Mouse (Mus musculus) cerebellum, adult 2 months (tissue): Measurements from ENCODE around the gene Hic1.

ENCODE experiments used
- CTCF ChIP-seq: fragments of 200-500 bp; IDR thresholded peaks from 2 replicates; pipeline ENCODE4 v1.5.1; 2011; ENCODE audit warnings: low read depth, mild to moderate bottlenecking, control low read depth, low read length, moderate library complexity, borderline replicate concordance; ENCODE audit not compliant: insufficient read depth
- POLR2A ChIP-seq: fragments of 200-500 bp; IDR thresholded peaks from 2 replicates; pipeline ENCODE4 v1.6.1; 2011; ENCODE audit warnings: low read length, control low read depth, borderline replicate concordance; ENCODE audit not compliant: insufficient read depth

DNA sequence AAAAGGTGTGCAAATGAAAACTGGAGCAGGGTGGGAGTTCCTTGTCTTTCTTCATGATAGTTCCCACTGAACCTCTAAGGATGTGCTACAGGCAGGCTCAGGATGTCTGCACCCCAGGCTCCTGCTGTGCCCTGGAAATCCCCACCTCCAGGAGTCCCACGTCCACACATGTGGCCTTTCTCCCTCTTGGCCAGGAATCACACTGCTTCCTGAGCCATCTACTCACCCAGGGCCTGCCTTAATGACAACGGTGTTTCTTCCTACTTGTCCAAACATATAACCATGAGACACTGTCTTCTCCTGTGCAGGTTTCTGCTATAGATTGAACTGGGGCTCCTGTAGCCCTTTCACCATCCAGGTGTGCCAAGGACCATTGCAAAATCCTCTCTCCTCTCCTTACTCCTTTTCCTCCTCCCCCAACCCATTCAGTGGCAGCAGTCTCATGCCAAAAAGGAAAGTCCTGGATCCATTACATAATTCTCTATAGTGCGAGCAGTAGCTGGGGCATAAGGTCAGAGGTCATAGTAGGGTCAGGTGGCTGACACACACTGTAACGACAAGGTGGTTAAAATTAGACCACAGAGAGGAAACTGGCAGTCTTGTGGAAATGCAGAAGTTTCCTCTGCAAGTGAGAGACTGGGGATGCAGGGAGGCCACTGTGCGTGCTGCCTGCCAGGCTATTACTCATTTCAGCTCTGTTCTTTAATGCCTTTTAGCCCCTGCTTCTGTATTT, 32.5 kb downstream of the Hic1 start:
- TF ChIP-seq CTCF (no peak), POLR2A (no peak)
